Mouse (Mus musculus) 3T3-L1 (cell line): ENCODE measurements around the gene Prpf3.
A peak's percentile ranks its signal among the peaks of the same experiment; 100 is the strongest.
"Not testable (repeated sequence)": the region's sequence is repeated elsewhere in the genome, so short reads cannot be mapped to it uniquely, and the experiment has no call there.

ENCODE experiments used
- DNase-seq: peaks from one replicate; pipeline ENCODE4 v3.0.0-alpha.2; 2015; ENCODE audit warnings: low read depth, low spot score

Gene Prpf3

GRCm38 (mm10) chr3:95881979-95882815 is 26.5 kb upstream of the Prpf3 start, which contains the start of gene Ciart:
Ciart (minus strand) TSS chr3:95882251.
- DNase-seq = peak; percentile 99

GRCm38 (mm10) chr3:95879063-95879462 is 23.4 kb upstream of the Prpf3 start:
- DNase-seq = no peak

GRCm38 (mm10) chr3:95872048-95872447 is 16.4 kb upstream of the Prpf3 start:
- DNase-seq = no peak

DNA sequence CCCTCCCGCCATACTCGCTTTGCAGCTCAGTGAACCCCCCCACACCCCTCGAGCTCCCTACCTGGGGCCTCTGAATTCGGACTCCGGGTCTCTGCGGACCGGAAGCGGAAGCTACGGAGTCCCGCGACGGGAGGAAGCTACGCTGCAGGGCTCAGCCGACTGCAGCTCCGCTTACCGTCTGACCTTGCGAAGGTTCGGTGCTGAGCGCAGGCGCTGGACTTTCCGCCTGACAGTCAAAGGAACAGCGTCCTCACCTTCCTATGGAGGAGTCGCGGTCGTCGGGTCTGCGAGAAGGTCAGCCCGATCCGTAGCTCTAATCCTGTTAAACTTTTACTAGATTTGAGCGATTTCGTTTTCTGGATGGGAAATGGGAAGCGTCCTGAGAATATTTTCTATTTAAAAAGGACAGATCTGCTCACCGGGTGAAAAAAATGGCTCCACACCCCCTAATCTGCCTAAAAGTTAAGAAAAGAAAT is 15.7 kb upstream of the Prpf3 start, which contains the start of gene Mrps21:
Mrps21 (minus strand) TSS at position 128 of the 476 bp plus-strand sequence.
- DNase-seq = peak; percentile 93

GRCm38 (mm10) chr3:95870976-95871375 is 15.3 kb upstream of the Prpf3 start:
- no peak for DNase-seq

DNA sequence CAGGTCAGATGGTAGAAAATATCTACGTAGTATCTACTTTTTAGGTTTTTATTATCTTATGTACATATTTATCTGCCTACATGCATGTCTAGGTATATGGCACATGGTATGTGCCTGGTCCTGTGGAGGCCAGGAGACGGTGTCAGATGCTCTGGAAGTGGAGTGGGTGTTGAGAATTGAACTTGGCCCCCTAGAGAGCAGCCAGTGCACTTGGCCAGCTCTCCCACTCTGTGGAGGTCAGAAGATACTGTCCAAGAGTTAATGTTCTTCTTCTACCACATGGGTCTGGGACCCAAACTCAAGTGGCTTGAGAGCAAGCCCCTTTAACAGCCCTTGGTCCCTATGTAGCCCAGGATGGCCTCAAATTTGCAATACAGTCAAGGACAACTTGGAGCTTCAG is 11.7 kb upstream of the Prpf3 start:
- no peak for DNase-seq

DNA sequence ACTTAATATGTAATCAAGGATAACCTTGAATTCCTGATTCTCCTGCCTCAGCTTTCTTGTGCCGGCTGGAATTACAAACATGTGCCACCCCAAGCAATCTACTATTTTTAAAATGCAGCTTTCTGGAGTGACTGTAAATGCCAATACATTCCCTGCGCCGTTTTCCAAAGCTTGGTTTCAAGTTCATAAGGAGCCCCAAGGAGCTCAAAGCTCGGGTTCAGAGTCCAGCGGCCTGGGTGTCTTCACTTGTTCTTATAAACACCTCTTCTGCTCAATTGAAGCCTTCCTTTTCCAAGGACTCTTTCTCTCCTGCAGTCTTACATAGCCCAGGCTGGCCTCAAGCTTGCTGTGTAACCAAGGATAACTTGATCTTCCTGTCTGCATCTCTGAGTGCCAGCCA is 10.4 kb upstream of the Prpf3 start:
- DNase-seq = no peak

DNA sequence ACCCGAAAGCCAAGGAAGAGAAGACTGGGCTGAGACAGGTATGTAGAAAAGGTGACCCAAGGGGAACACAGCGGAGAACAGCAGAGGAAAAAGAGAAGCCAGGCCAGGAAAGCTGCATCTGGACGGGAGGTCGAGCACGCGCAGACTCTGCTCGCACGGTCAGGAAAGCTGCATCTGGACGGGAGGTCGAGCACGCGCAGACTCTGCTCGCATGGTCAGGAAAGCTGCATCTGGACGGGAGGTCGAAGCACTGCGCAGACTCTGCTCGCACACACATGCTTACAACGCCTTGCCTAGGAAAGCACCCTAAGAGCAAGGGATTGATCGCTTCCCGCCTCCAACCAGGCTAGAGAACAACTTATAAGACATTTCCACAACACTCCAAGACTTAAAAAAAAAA is 9.9 kb upstream of the Prpf3 start:
- DNase-seq = no peak

- no peak for DNase-seq
Measured at GRCm38 (mm10) chr3:95865050-95865449, 9.4 kb upstream of the Prpf3 start.

- DNase-seq = no peak
Measured at GRCm38 (mm10) chr3:95863578-95863977, 7.9 kb upstream of the Prpf3 start.

DNA sequence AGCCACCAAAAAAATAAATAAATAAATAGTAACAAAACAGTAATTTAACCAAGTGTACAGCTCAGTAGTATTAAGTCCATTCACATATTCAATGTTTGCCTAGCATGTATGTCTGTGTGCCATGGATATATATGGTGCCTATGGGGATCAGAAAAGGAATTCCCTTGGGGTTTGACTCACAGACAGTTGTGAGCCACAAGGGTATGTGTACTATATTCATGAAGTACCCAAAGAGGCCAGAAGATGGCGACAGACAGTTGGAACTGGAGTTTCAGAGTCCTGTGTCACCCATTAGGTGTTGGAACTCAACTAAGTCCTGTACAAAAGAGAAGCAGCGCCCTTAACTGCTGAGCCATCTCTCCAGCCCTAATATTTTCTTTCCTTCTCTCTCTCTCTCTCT is 6.1 kb upstream of the Prpf3 start:
- peak; percentile 94 for DNase-seq

- DNase-seq = peak; percentile 45
Measured at GRCm38 (mm10) chr3:95861216-95861615, 5.5 kb upstream of the Prpf3 start.

- DNase-seq = no peak
Measured at GRCm38 (mm10) chr3:95860323-95860722, 4.6 kb upstream of the Prpf3 start.

DNA sequence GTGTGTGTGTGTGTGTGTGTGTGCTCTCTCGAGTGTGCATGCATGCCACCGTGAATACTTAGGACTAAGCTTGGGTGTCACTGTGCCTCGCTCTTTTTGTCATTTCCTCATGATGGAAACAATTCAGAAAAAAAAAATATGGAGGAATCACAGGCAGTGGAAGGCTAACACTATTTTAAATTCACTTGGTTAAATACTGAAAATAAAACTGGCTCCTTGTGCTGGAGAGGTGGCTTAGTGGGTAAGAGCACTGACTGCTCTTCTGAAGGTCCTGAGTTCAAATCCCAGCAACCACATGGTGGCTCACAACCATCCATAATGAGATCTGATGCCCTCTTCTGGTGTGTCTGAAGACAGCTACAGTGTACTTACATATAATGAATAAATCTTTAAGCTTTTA is 2.6 kb upstream of the Prpf3 start:
- not testable (repeated sequence) for DNase-seq

GRCm38 (mm10) chr3:95857050-95857449 is 1.4 kb upstream of the Prpf3 start:
- not testable (repeated sequence) for DNase-seq

- no peak for DNase-seq
Measured at GRCm38 (mm10) chr3:95856115-95856514, 430 bp upstream of the Prpf3 start.

DNA sequence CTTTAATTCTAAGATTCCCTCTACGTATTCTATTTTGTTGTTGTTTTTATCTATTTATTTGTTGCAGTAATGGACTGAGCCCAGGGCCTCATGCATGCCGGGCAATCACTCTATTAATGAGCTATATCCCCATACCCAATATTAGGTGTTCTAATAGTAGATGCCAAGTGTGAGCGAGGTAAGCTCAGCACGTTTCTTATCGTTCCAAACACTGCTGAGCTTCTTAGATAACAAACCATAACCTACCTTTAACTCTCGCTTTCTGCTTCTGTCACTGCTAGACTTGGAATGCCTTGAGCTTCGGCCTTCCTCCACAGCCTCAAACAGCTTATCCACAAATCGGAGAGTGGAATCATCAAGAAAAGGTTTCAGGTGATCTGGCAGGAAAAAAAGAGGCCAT is 4.4 kb downstream of the Prpf3 start:
- DNase-seq = no peak

DNA sequence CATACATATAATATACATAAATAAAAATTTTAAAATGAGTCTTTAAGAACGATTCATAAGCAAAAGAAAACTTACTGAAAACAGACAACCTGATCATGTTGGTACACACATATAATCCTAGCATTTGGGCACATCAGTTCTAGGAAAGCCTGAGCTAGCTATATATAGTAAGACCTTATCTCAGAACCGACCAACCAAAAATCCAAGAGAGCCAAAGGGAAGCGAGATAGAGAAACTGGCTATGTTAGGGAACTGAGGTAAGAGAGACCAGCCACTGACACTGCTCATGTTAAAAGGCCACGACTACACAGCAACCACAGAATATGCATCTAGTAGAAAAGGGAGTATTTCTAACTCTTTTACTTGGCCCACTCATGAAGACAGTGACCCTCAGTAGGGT is 5.1 kb downstream of the Prpf3 start:
- no peak for DNase-seq

DNA sequence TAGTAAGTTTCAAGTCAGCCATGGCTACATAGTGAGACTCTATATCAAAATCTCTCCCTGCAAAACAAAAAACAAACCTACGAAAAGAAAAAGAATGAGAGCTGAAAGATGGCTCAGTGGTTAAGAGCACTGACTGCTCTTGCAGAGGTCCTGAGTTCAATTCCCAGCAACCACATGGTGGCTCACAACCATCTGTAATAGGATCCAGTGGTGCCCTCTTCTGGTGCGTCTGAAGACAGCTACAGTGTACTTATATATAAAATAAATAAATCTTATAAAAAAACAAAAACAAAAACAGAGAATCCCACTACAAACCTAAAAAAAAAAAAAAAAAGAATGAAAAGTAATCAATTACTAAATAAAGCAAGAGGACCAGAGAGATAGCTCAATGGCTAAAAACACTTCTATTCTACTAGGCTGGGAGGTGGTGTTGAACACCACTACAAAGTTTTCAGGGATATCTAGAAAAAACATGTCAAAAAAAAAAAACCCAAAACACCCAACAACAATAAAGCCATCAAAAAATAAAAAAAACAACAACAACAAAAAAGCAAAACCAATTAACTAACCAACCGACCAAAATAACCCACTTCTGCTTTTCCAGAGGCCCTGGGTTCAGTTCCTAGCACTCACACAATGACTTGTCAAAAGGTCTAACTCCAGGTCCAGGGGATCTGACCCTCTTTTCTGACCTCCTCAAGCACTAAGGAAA is 13.0 kb downstream of the Prpf3 start:
- DNase-seq = peak; percentile 50

DNA sequence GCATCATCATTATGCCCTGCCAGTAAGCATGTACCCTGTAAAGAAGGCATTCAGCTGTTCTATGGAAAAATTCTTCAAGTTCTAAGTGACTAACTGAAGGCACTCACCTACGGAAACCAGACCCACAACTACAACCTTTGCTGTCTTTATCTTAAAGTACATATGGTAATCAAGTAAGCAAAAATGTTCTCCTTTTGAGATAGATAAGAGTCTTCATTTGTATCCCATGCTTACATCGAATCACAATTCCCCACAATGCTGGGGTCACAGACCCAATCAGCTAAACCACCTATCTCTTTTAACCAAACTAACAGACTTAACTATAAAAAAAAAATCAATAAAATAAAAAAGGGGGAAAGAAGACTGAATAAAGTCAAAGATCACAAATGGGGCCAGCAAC is 16.4 kb downstream of the Prpf3 start:
- DNase-seq = no peak

GRCm38 (mm10) chr3:95829053-95829452 is 26.6 kb downstream of the Prpf3 start:
- DNase-seq = no peak

GRCm38 (mm10) chr3:95826275-95826674 is 29.4 kb downstream of the Prpf3 start:
- no peak for DNase-seq
